Mouse (Mus musculus) forebrain, embryonic 11.5 days (tissue): ENCODE data around the gene Gstp3. TPM values are rescaled to one million over a fixed set of nuclear protein-coding genes. Genes with fewer than 3 reads are reported as not detected.
"Not testable (repeated sequence)": the region's sequence is repeated elsewhere in the genome, so short reads cannot be mapped to it uniquely, and the experiment has no call there.

Experiments
- ATAC-seq: fragments of 200-750 bp; cut with Nextera tagmentation; replicated peaks from 2 replicates; pipeline ENCODE4 v1.8.0; 2017; ENCODE audit warnings: moderate TSS enrichment; ENCODE audit not compliant: low FRiP score
- DNase-seq: peaks from one replicate; pipeline ENCODE4 v3.0.0-alpha.2; 2017; ENCODE audit warnings: low spot score
- H3K27ac ChIP-seq: fragments of 300-500 bp; sonication (generic); 2 replicates; pipeline ENCODE4 v1.5.1; 2014; ENCODE audit warnings: low read depth, low read length
- H3K27me3 ChIP-seq: fragments of 300-500 bp; sonication (generic); 2 replicates; pipeline ENCODE4 v1.6.1; 2014; ENCODE audit warnings: mild to moderate bottlenecking, low read length, mixed read lengths; ENCODE audit not compliant: control insufficient read depth, insufficient read depth
- H3K36me3 ChIP-seq: fragments of 300-500 bp; sonication (generic); 2 replicates; pipeline ENCODE4 v1.6.1; 2014; ENCODE audit warnings: mild to moderate bottlenecking, low read length, moderate library complexity, mixed read lengths; ENCODE audit not compliant: control insufficient read depth, insufficient read depth
- H3K4me1 ChIP-seq: fragments of 300-500 bp; sonication (generic); replicated peaks from 2 replicates; pipeline ENCODE4 v1.6.1; 2014; ENCODE audit warnings: low read length, mixed read lengths; ENCODE audit not compliant: control insufficient read depth, insufficient read depth
- H3K4me2 ChIP-seq: fragments of 300-500 bp; sonication (generic); 2 replicates; pipeline ENCODE4 v1.6.1; 2014; ENCODE audit warnings: low read depth, mild to moderate bottlenecking, low read length, moderate library complexity, mixed read lengths; ENCODE audit not compliant: severe bottlenecking
- H3K4me3 ChIP-seq: fragments of 300-500 bp; sonication (generic); 2 replicates; pipeline ENCODE4 v1.5.1; 2014; ENCODE audit warnings: low read depth, low read length
- H3K9ac ChIP-seq: fragments of 300-500 bp; sonication (generic); 2 replicates; pipeline ENCODE4 v1.6.1; 2014; ENCODE audit warnings: low read length
- H3K9me3 ChIP-seq: fragments of 300-500 bp; sonication (generic); 2 replicates; pipeline ENCODE4 v1.6.1; 2016; ENCODE audit warnings: low read length, mixed read lengths; ENCODE audit not compliant: control insufficient read depth
- WGBS: fragments of 180-500 bp; shearing (Covaris S2); extraction: QIAGEN DNeasy Blood & Tissue Kit; methylation state at CpG from one replicate; pipeline ENCODE4 v1.1.7; 2014; 5-methylcytosine and 5-hydroxymethylcytosine counted together
- polyA plus RNA-seq: library from polyadenylated mRNA; unstranded; fragments of >200 nt; fragmentation: Nextera tagmentation; extraction: Ambion mirVana; gene quantifications from 2 replicates; pipeline ENCODE4 v1.2.1, GENCODE M21; 2014

Gene Gstp3
- polyA plus RNA-seq, 1 experiment from 2014 or later: not detected

DNA sequence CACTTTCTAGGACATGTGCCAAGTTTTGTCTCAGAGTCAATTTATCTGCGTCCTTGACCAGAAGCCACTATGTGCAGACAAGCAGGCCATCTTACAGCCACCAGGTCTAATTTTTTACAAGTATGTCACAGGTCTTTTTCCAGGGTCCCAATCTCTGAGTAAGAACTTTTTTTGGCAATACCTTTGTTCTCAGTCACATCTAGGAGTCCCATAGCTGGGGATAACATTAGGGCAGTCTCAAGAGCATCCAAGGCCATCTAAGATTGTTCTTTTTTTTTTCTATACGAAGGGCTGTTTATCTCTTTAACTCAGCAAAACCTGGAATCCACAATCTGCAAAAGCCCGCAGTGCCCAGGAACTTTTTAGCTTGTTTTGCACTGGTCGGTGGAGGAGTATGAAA, 4.0 kb upstream of the Gstp3 start:
- ATAC-seq, H3K9ac ChIP-seq, H3K27ac ChIP-seq, H3K36me3 ChIP-seq, H3K4me1 ChIP-seq, H3K9me3 ChIP-seq, H3K27me3 ChIP-seq, DNase-seq, H3K4me3 ChIP-seq, H3K4me2 ChIP-seq: not testable (repeated sequence)
- 95% methylated on average over 3 of the region's 4 CpGs for WGBS

DNA sequence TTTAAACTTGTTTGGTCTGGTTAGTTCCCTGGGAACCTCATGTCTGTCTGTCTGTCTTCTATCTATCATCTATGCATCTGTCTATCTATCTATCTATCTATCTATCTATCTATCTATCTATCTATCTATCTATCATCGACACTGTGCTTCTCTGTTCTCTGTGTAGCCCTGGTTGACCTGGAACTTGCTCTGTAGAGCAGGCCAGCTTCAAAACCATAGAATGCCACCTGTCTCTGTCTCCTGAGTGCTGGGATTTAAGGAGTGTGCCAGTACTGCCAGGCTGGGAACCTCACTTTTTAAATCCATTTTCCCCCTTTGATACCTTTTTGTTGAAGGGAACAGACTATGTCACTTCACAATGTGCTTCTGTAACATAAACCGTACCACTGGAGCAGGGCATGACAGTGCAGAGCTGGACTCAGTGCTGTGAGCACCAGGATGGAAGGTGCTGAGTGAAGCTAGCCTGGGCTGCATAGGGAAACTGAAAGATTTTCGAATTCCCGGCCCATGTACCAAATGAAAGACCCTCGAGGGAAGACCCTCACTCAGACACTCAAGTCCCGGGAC, 1.6 kb upstream of the Gstp3 start:
- Histone ChIP-seq H3K36me3 (no peaks in the 10 kb centered on the region), H3K4me1 (no peaks in the 10 kb centered on the region), H3K27me3 (no peaks in the 10 kb centered on the region), H3K9ac (no peak overlapping the region), H3K4me2 (no peak overlapping the region), H3K27ac (no peak overlapping the region), H3K4me3 (no peak overlapping the region), H3K9me3 (no peaks in the 10 kb centered on the region)
- DNase-seq (no peak), ATAC-seq (no peak)
- 97% methylated on average over 6 of the region's 6 CpGs for WGBS

DNA sequence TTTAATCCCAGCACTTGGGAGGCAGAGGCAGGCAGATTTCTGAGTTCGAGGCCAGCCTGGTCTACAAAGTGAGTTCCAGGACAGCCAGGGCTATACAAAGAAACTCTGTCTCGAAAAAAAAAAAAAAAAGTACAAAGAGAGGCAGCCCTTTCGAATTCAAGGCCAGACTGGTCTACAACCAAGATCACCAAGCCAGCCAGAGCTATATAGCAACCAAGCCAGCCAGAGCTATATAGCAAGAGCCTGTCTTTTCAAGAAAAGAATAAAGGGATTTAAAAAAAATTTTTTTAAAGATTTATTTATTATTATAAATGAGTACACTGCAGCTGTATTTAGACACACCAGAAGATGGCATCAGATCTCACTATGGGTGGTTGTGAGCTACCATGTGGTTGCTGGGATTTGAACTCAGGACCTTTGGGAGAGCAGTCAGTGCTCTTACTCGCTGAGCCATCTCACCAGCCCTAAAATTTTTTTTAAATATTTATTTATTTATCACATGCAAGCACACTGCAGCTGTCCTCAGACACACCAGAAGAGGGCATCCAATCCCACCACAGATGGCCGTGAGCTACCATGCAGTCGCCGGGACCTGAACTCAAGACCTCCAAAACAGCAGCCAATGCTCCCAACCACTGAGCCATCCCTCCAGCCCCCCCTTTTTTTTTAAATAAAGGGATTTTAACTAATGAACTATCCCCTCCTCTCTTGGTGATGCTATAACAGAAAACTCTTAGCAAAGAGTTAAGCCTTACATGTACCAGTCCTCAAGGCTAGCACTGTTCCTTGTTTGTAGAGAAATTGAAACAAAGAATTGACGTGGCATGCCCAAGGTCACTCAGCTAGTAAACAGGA, 902 bp upstream of the Gstp3 start:
- not testable (repeated sequence) for DNase-seq, H3K9ac ChIP-seq, H3K4me1 ChIP-seq, H3K27ac ChIP-seq, H3K4me2 ChIP-seq, H3K27me3 ChIP-seq, H3K9me3 ChIP-seq, H3K36me3 ChIP-seq, ATAC-seq, H3K4me3 ChIP-seq
- WGBS: 93% methylated on average over 8 of the region's 8 CpGs

DNA sequence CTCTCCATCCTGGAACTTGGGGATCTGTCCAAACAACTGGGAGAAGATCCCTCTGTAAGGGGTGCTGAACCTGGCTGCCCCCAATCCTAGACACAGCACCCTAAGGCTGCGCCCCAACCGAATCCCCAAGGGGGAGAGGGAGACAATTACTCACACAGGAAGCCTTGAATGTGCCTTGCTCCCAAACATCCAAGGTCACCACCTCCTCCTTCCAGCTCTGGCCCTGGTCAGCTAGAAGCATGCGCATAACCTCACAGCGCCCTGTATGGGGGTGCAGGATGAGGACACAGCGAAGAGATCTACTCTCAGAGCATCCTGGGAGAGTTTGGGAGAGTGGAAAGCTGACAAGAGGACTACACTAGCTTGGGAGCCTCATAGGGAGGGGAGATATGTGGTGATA, 788 bp downstream of the Gstp3 start:
- no peaks in the 10 kb centered on the region for H3K9me3 ChIP-seq
- H3K36me3 ChIP-seq: no peaks in the 10 kb centered on the region
- WGBS: 88% methylated on average over 5 of the region's 5 CpGs
- no peaks in the 10 kb centered on the region for H3K4me1 ChIP-seq
- H3K4me2 ChIP-seq: no peak overlapping the region
- no peak overlapping the region for H3K4me3 ChIP-seq
- H3K27me3 ChIP-seq: no peaks in the 10 kb centered on the region
- ATAC-seq (no peak), DNase-seq (no peak)
- no peak overlapping the region for H3K9ac ChIP-seq
- no peak overlapping the region for H3K27ac ChIP-seq

DNA sequence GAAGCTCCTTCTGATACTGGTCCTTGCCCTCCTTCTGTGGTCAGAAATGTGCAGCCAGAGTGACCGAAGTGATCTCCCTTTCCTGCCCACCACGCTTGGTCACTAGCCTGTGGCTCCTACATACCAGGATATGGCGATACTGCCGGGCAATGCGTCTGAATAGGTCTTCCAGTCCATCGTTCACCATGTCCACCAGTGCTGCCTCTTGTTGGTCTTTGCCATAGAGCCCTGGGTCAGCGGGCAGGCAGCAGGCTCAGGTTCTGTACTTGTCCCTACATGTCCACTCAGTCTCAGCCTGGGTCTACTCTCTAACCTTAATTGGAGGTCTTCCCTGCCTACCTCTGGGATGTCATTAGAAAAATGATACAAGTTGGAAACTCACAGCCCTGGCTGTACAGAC, 1.4 kb downstream of the Gstp3 start:
- H3K4me2 ChIP-seq: no peak overlapping the region
- no peak overlapping the region for H3K9ac ChIP-seq
- DNase-seq (no peak), ATAC-seq (no peak)
- H3K4me3 ChIP-seq: no peak overlapping the region
- H3K27ac ChIP-seq: no peak overlapping the region
- H3K27me3 ChIP-seq: no peaks in the 10 kb centered on the region
- 91% methylated on average over 7 of the region's 7 CpGs for WGBS
- no peaks in the 10 kb centered on the region for H3K9me3 ChIP-seq
- H3K4me1 ChIP-seq: no peaks in the 10 kb centered on the region
- no peaks in the 10 kb centered on the region for H3K36me3 ChIP-seq

DNA sequence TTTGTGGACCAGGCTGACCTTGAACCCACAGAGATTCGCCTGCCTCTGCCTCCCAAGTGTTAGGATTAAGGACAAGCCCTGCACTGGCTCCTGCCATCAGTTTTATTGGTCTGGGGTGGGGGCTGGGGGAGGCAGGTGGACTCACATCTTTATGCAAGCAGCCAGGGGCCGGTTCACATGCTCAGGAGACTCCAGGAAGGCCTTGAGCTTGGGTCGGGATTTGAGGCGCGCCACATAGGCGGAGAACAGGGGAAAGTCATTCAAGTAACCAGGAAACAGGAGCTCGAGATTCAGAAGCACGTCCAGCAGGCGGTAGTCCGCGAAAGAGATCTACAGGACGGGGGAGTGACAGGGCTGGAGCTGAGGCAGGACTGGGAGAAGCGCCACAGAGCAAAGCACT, 2.0 kb downstream of the Gstp3 start:
- WGBS: 87% methylated on average over 13 of the region's 13 CpGs
- Histone ChIP-seq H3K27ac (no peak overlapping the region), H3K4me3 (no peak overlapping the region), H3K4me1 (no peaks in the 10 kb centered on the region), H3K9me3 (no peaks in the 10 kb centered on the region), H3K27me3 (no peaks in the 10 kb centered on the region), H3K4me2 (no peak overlapping the region), H3K36me3 (no peaks in the 10 kb centered on the region), H3K9ac (no peak overlapping the region)
- no peak for ATAC-seq
- DNase-seq: no peak

DNA sequence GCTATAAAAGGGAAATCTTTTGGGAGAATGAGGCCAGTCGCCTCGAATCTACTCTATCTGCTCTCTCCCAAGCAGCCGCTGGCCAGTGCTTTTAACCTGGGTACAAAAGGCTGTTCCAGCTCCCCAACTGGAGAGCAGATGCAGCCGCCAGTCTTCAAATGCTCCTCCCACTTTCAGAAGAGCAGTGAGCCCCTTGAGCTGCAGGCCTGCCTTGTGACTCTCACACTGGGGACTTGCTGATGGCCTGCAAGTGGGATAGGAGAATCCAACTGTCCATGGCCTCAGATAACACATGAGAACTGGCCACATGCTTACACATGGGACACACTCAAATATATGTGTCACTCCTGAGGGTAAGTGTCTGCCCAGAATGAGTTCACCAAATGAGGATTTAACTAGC, 2.6 kb downstream of the Gstp3 start:
- no peaks in the 10 kb centered on the region for H3K27me3 ChIP-seq
- H3K36me3 ChIP-seq: no peaks in the 10 kb centered on the region
- no peak overlapping the region for H3K4me3 ChIP-seq
- no peak overlapping the region for H3K9ac ChIP-seq
- no peaks in the 10 kb centered on the region for H3K9me3 ChIP-seq
- no peaks in the 10 kb centered on the region for H3K4me1 ChIP-seq
- no peak overlapping the region for H3K27ac ChIP-seq
- DNase-seq (no peak), ATAC-seq (no peak)
- 41% methylated on average over 4 of the region's 4 CpGs for WGBS
- no peak overlapping the region for H3K4me2 ChIP-seq

DNA sequence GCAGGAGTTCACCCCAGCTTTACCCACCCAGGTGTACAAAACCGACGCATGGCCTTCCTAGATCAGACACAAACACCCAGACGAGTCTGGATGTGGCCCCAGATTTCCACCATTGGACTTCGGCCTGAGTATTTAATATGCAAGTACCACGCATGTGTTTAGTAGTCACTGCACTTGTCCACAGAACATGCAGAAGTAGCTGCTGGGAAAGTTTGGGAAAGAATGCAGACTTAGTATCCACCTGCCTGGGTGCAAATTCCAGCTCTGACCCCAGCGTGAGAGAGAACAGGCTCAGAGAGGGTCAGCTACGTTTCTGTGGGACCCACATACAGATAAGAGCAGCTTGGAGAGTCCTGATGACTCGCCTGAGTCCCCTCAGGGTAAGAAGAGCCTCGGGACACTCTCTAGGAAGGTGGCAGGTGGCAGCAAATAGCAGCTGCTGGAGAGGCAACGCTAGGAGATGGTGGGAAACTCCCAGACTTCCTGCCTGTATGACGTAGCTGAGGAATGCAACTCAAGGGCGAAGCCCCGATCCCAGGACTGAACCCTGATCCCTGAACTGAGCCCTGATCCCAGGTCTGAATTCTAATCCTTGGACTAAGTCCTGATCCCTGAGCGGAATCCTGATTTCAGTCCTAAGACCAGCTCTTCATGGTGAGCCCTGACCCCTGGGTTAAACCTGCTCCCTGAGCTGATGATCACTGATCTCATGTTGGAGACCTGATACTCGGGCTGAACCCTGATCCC, 3.2 kb downstream of the Gstp3 start:
- ATAC-seq: no peak
- no peak overlapping the region for H3K27ac ChIP-seq
- WGBS: 69% methylated on average over 15 of the region's 15 CpGs

More for the DNA sequence above, 3.2 kb downstream of the Gstp3 start:
- no peak overlapping the region for H3K4me2 ChIP-seq
- H3K36me3 ChIP-seq: no peaks in the 10 kb centered on the region
- H3K4me3 ChIP-seq: no peak overlapping the region
- H3K27me3 ChIP-seq: no peaks in the 10 kb centered on the region
- no peaks in the 10 kb centered on the region for H3K4me1 ChIP-seq
- no peaks in the 10 kb centered on the region for H3K9me3 ChIP-seq
- no peak for DNase-seq
- no peak overlapping the region for H3K9ac ChIP-seq
